Mouse (Mus musculus) thymus, adult 2 months (tissue): Measurements from ENCODE around the gene Dpm3.

Source experiments
- CTCF ChIP-seq: fragments of 200-500 bp; IDR thresholded peaks from 2 replicates; pipeline ENCODE4 v1.5.1; 2012; ENCODE audit warnings: mild to moderate bottlenecking, control low read depth, low read length, moderate library complexity, borderline replicate concordance; ENCODE audit not compliant: control insufficient read depth, poor library complexity, insufficient read depth; ENCODE audit errors: extremely low read depth
- POLR2A ChIP-seq: fragments of 200-500 bp; IDR thresholded peaks from 2 replicates; pipeline ENCODE4 v1.6.1; 2012; ENCODE audit warnings: mild to moderate bottlenecking, low read length, control low read depth, moderate library complexity; ENCODE audit not compliant: control insufficient read depth, poor library complexity, insufficient read depth; ENCODE audit errors: extremely low read depth

- no peak for TF ChIP-seq POLR2A
- TF ChIP-seq CTCF = no peak
Measured at GRCm38 (mm10) chr3:89244982-89245687, 14.0 kb upstream of the Dpm3 start.
